Mouse (Mus musculus): ENCODE results near the gene Trim2. TPM values are rescaled to one million over a fixed set of nuclear protein-coding genes. Genes with fewer than 3 reads are reported as not detected.

Trim2 gene
- polyA plus RNA-seq, 1 experiment from 2014 or later = 23.0 TPM

DNA sequence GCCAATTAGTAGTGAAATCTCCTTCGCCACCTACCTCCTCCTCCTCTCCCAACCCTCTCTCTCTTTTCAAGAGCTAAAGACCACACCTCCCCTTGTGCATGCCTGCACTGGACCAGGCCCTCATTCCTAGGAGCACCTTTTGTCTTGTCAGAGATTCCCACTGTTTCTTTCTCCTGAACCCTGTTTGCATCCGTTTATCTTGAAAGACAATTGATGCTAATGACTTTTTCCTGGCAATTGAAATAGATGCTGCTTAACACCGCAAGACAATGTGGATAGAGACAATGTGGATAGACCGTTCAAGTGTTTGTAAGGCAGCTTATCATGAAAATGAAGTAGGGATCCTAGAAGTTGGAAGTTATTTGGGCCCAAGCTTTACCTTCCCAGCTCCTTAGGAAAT lies 125.0 kb downstream of the Trim2 start:
- TF ChIP-seq CTCF (IDR thresholded peaks at IDR 0.05; ENCODE audit: low read depth) = no peak
- no peaks in the 10 kb centered on the region for H3K27me3 ChIP-seq (ENCODE audit: insufficient read depth, low read length)
- no peak overlapping the region for H3K27ac ChIP-seq
- 71% methylated on average over 4 of the region's 4 CpGs for WGBS
- H3K4me3 ChIP-seq (replicated peaks; ENCODE audit: low read depth, low read length) = no peak overlapping the region
- no peak overlapping the region for H3K4me2 ChIP-seq (ENCODE audit: low read length)
- no peak for ATAC-seq (replicated peaks; ENCODE audit: low FRiP score, low read depth)
- no peak for DNase-seq (ENCODE audit: low spot score)
- no peaks in the 10 kb centered on the region for H3K4me1 ChIP-seq (replicated peaks; ENCODE audit: insufficient read depth, low read length)
- no peak overlapping the region for H3K9ac ChIP-seq (ENCODE audit: low read depth, low read length)
- no peaks in the 10 kb centered on the region for H3K36me3 ChIP-seq (ENCODE audit: insufficient read depth, low read length)
- no peaks in the 10 kb centered on the region for H3K9me3 ChIP-seq (replicated peaks; ENCODE audit: low read length)

DNA sequence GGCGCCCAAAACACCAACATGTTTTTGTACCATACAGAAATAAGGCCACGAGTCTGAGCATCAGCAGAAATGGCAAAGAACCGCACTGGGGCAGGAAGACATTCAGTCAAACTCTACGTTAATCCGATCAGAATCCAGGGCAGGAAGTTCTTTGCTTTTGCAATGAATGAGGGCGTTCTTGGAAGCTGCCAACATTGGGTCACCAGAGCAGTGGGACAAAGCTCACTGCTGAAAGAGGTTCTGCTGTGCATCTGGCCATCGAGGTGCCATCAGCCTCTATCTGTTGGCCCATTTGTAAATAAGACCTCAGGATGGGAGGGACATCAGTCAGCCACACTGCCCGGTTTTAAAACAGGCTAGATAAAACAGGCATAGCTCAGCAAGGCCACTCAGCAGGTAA lies 125.6 kb downstream of the Trim2 start:
- no peak overlapping the region for H3K4me2 ChIP-seq (ENCODE audit: low read length)
- H3K27me3 ChIP-seq (ENCODE audit: insufficient read depth, low read length) = no peaks in the 10 kb centered on the region
- TF ChIP-seq CTCF (IDR thresholded peaks at IDR 0.05; ENCODE audit: low read depth) = no peak
- H3K4me1 ChIP-seq (replicated peaks; ENCODE audit: insufficient read depth, low read length) = no peaks in the 10 kb centered on the region
- H3K9me3 ChIP-seq (replicated peaks; ENCODE audit: low read length) = no peaks in the 10 kb centered on the region
- H3K27ac ChIP-seq = no peak overlapping the region
- H3K9ac ChIP-seq (ENCODE audit: low read depth, low read length) = no peak overlapping the region
- H3K36me3 ChIP-seq (ENCODE audit: insufficient read depth, low read length) = no peaks in the 10 kb centered on the region
- WGBS = 65% methylated on average over 8 of the region's 8 CpGs
- H3K4me3 ChIP-seq (replicated peaks; ENCODE audit: low read depth, low read length) = no peak overlapping the region
- DNase-seq (ENCODE audit: low spot score) (no peak), ATAC-seq (replicated peaks; ENCODE audit: low FRiP score, low read depth) (no peak)

DNA sequence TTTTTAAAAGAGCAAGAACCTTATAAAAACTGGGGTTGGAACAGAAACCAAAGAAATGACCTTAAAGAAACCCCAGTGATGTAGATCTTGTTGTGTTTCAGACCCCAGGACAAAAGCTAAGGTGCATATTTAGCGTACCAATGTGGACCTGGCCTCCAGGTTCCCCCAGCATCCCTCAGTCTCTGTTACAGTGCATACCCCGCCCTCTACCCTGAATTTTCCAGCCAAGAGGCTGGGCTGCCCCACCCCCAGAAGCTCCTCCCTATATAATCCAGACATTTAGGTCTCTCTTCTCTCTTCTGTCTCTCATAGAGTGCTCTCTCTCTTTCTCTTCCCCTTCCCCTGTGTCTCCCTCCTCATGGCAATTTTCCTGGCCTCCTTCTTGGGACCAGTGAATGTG lies 126.4 kb downstream of the Trim2 start:
- WGBS = 89% methylated on average over 2 of the region's 2 CpGs
- H3K9me3 ChIP-seq (replicated peaks; ENCODE audit: low read length) = no peaks in the 10 kb centered on the region

DNA sequence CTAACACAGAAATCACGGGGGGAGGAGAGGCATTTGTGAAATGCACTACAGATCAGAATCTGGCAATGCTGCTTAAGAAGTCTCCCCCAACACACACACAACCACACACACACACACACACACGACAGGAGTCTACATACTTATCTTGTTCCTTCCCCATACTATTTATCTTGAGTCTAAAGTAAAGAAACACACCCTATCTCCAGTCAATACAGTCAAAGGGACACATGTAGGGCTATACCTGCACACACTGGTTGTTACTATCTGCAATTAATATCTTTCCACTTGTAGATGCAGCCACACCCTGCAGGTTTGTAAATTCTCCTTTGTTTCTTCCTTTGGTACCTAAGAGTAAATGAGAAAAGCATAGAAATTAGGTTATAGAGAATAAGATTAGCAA lies 128.8 kb downstream of the Trim2 start:
- no peak for DNase-seq (ENCODE audit: low spot score)
- Histone ChIP-seq H3K27ac (no peak overlapping the region), H3K9me3 (replicated peaks; ENCODE audit: low read length) (no peaks in the 10 kb centered on the region), H3K4me1 (replicated peaks; ENCODE audit: insufficient read depth, low read length) (no peaks in the 10 kb centered on the region), H3K9ac (ENCODE audit: low read depth, low read length) (no peak overlapping the region), H3K36me3 (ENCODE audit: insufficient read depth, low read length) (no peaks in the 10 kb centered on the region), H3K4me3 (replicated peaks; ENCODE audit: low read depth, low read length) (no peak overlapping the region), H3K4me2 (ENCODE audit: low read length) (no peak overlapping the region), H3K27me3 (ENCODE audit: insufficient read depth, low read length) (no peaks in the 10 kb centered on the region)
- no peak for ATAC-seq (replicated peaks; ENCODE audit: low FRiP score, low read depth)
- 72% methylated on average over 2 of the region's 2 CpGs for WGBS
- TF ChIP-seq CTCF (IDR thresholded peaks at IDR 0.05; ENCODE audit: low read depth) = no peak

More for the DNA sequence above, 126.4 kb downstream of the Trim2 start:
- no peak overlapping the region for H3K4me3 ChIP-seq (replicated peaks; ENCODE audit: low read depth, low read length)
- H3K27me3 ChIP-seq (ENCODE audit: insufficient read depth, low read length) = no peaks in the 10 kb centered on the region
- H3K4me2 ChIP-seq (ENCODE audit: low read length) = no peak overlapping the region
- H3K27ac ChIP-seq = no peak overlapping the region
- no peak for TF ChIP-seq CTCF (IDR thresholded peaks at IDR 0.05; ENCODE audit: low read depth)
- H3K9ac ChIP-seq (ENCODE audit: low read depth, low read length) = no peak overlapping the region
- H3K4me1 ChIP-seq (replicated peaks; ENCODE audit: insufficient read depth, low read length) = no peaks in the 10 kb centered on the region
- no peak for DNase-seq (ENCODE audit: low spot score)
- no peak for ATAC-seq (replicated peaks; ENCODE audit: low FRiP score, low read depth)
- H3K36me3 ChIP-seq (ENCODE audit: insufficient read depth, low read length) = no peaks in the 10 kb centered on the region

DNA sequence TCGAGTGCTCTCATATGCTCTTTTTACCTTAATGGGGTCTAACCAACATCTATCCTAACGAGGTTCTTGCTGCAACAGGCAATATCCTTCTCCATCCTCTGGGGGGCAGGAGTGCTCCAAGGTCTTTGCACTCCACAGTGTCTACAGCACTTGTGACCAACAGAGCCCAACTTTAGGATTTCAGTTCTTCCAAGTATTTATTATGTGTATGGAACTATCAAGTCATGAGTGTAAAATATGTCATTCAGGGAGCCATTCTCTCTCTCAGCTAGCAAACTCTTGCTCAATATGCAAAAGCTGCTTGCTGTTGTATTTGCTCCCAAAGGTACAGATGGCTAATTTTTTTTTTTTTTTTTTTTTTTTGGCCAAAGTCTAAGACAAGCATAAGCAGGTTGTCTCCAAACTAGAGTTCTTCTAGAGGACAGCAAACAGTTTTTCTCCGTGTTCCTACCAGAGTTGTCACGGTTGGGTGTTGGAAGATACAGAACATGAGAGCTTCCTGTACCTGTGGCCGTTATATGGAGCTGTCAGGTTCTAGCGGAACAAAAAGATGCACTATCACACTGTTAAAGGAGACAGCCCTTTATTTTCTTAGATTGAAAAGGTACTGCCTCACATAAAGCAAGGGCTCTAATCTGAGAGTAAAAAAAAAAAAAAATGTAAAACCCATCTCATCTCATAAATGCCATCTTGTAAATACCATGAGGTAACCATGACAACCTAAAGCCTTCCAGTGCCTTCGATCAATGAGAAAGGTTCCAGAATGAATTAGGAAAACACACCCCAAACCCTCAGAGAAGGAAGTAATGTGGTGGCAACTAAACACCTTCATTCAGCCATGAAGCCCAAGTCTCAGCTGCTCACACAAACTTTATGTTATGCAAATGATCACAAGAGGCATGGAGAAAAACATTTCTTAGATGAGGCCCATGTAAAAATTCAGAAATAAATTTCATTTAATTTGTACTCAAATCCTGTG lies 131.1 kb downstream of the Trim2 start:
- WGBS = 59% methylated on average over 7 of the region's 7 CpGs
- H3K27me3 ChIP-seq (ENCODE audit: insufficient read depth, low read length) = no peaks in the 10 kb centered on the region
- no peak overlapping the region for H3K9ac ChIP-seq (ENCODE audit: low read depth, low read length)
- ATAC-seq (replicated peaks; ENCODE audit: low FRiP score, low read depth) (peak; percentile 72; the same call in 1 of the 2 replicates), DNase-seq (ENCODE audit: low spot score) (peak; percentile 89)
- no peak overlapping the region for H3K4me3 ChIP-seq (replicated peaks; ENCODE audit: low read depth, low read length)
- no peaks in the 10 kb centered on the region for H3K9me3 ChIP-seq (replicated peaks; ENCODE audit: low read length)
- H3K4me2 ChIP-seq (ENCODE audit: low read length) = no peak overlapping the region
- no peak overlapping the region for H3K27ac ChIP-seq
- 0 out of 2 replicates have a peak, but pooled peaks cover 4% of the 10 kb centered on the region for H3K36me3 ChIP-seq (ENCODE audit: insufficient read depth, low read length)
- H3K4me1 ChIP-seq (replicated peaks; ENCODE audit: insufficient read depth, low read length) = no peaks in the 10 kb centered on the region
- peak; percentile 93 for TF ChIP-seq CTCF (IDR thresholded peaks at IDR 0.05; ENCODE audit: low read depth)

DNA sequence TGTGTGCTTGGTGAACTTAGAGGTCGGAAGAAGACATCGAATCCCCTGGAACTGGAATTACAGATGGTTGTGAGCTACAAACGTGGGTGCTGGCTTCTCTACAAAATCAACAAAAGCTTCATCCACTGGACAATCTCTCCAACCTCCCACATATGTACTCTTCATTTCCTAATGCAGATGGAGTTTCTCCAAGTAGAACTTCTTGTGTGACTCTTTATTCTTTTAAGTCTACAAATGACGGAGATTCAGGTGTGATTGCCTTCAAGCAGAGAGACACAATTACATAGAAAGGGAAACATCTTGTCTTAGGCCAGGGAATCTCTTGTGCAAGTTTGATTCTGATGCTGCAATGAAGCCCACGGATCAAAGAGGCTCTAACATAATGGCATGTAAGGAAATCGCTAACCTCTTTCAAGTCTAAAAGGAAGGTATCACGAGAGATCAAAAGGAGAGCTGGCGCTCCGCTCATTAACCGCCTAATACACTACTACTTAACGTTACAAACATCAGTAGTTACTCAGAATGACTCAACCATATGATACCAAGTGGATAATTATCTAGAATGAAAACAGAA lies 133.0 kb downstream of the Trim2 start, which contains the start of gene Gm6525:
TSS of gene Gm6525 (plus strand) at position 524 of the 574 bp plus-strand sequence.
- no peak within 1 kb of the TSS for H3K4me2 ChIP-seq (ENCODE audit: low read length)
- H3K4me3 ChIP-seq (replicated peaks; ENCODE audit: low read depth, low read length) = no peak within 1 kb of the TSS
- H3K27ac ChIP-seq = no peak within 1 kb of the TSS
- 53% methylated on average over 11 of the region's 11 CpGs for WGBS
- ATAC-seq (replicated peaks; ENCODE audit: low FRiP score, low read depth) = no peak
- no peaks in the 10 kb centered on the region for H3K27me3 ChIP-seq (ENCODE audit: insufficient read depth, low read length)
- H3K36me3 ChIP-seq (ENCODE audit: insufficient read depth, low read length) = 0 out of 2 replicates have a peak, but pooled peaks cover 9% of the 10 kb centered on the region
- H3K9ac ChIP-seq (ENCODE audit: low read depth, low read length) = no peak within 1 kb of the TSS
- peak; percentile 19 for DNase-seq (ENCODE audit: low spot score)
- no peak for TF ChIP-seq CTCF (IDR thresholded peaks at IDR 0.05; ENCODE audit: low read depth)
- no peaks in the 10 kb centered on the region for H3K9me3 ChIP-seq (replicated peaks; ENCODE audit: low read length)
- no peaks in the 10 kb centered on the region for H3K4me1 ChIP-seq (replicated peaks; ENCODE audit: insufficient read depth, low read length)

All from kidney, postnatal 0 days (tissue).